Mouse (Mus musculus): ENCODE measurements around the gene Arhgef16. TPM values are rescaled to one million over a fixed set of nuclear protein-coding genes. Genes with fewer than 3 reads are reported as not detected.

The Arhgef16 gene
- total and polyA plus RNA-seq, 3 experiments, result not detected

GRCm38 (mm10) chr4:154229569-154229968 is 71.9 kb downstream of the Arhgef16 start:
- H3K4me2 ChIP-seq (ENCODE audit: insufficient read depth, low read depth, poor library complexity, severe bottlenecking), result no peak overlapping the region
- H3K36me3 ChIP-seq (replicated peaks in 1 of 2; ENCODE audit: control insufficient read depth in 1 of 2, insufficient read depth in 1 of 2, low read length in 1 of 2), result no peaks in the 10 kb centered on the region
- DNase-seq (ENCODE audit: extremely low read depth), result no peak
- H3K4me1 ChIP-seq (ENCODE audit: control insufficient read depth in 1 of 2, insufficient read depth in 2 of 2), result no peaks in the 10 kb centered on the region
- H3K9ac ChIP-seq (ENCODE audit: insufficient read depth, low read depth), result no peak overlapping the region
- no peak overlapping the region for H3K4me3 ChIP-seq (replicated peaks in 1 of 3; ENCODE audit: low read depth in 2 of 3, low read length in 2 of 3, poor library complexity in 1 of 3)
- TF ChIP-seq MAFK (IDR thresholded peaks at IDR 0.05; ENCODE audit: insufficient replicate concordance, low read length), result no peak
- no peak for TF ChIP-seq NELFE (IDR thresholded peaks at IDR 0.05; ENCODE audit: low read depth, low read length)
- TF ChIP-seq ELF1 (IDR thresholded peaks at IDR 0.05; ENCODE audit: low read depth, low read length), result no peak
- no peak for TF ChIP-seq MYC (IDR thresholded peaks at IDR 0.05; ENCODE audit: low read depth, low read length)
- no peak for TF ChIP-seq ZNF384 (IDR thresholded peaks at IDR 0.05; ENCODE audit: low read depth, low read length)
- TF ChIP-seq MAZ (IDR thresholded peaks at IDR 0.05; ENCODE audit: low read depth, low read length), result no peak
- TF ChIP-seq JUN (IDR thresholded peaks at IDR 0.05; ENCODE audit: insufficient read depth, low read depth, low read length), result no peak
- dilution Hi-C loops (cut with MboI; ENCODE audit: extremely low pct_ligation_motif_present, extremely low pct_unique_long_range_greater_than_20kb, low sequenced_read_pairs) (no loop called here), in situ Hi-C loops (cut with MboI; ENCODE audit: low pct_ligation_motif_present, low pct_unique_long_range_greater_than_20kb, low sequenced_read_pairs) (no loop called here)
- H3K27me3 ChIP-seq (replicated peaks), result no peaks in the 10 kb centered on the region
- peaks cover 98% of the 10 kb centered on the region for H3K9me3 ChIP-seq (replicated peaks; ENCODE audit: low read length)
- no peaks in the 10 kb centered on the region for H3K79me2 ChIP-seq (replicated peaks; ENCODE audit: control insufficient read depth, extremely low read depth, insufficient read depth, poor library complexity, severe bottlenecking)
- no peak overlapping the region for H3K27ac ChIP-seq (ENCODE audit: insufficient read depth, low read depth)

Other genes with a start within 250 kb of the Arhgef16 start
- gene Trp73, start 161.5 kb downstream of the Arhgef16 start, total RNA-seq (2012; rRNA removed), result 27.7 and 34.3 TPM in 2 replicates
- 12.5 and 14.0 TPM in 2 replicates for gene Trp73, start 161.5 kb downstream of the Arhgef16 start, total RNA-seq (2014; rRNA removed)
- 19.0 and 30.0 TPM in 2 replicates for gene Trp73, start 161.5 kb downstream of the Arhgef16 start, polyA plus RNA-seq (2012; ENCODE audit: insufficient read length, low read depth)
- 70.1 and 77.6 TPM in 2 replicates for gene Wrap73, start 159.3 kb downstream of the Arhgef16 start, total RNA-seq (2012; rRNA removed)
- 42.4 and 49.3 TPM in 2 replicates for gene Wrap73, start 159.3 kb downstream of the Arhgef16 start, total RNA-seq (2014; rRNA removed)
- gene Wrap73, start 159.3 kb downstream of the Arhgef16 start, polyA plus RNA-seq (2012; ENCODE audit: insufficient read length, low read depth), result 31.5 and 32.1 TPM in 2 replicates
- 47.5 and 48.6 TPM in 2 replicates for gene Tprgl, start 141.0 kb downstream of the Arhgef16 start, total RNA-seq (2012; rRNA removed)
- 64.1 and 64.5 TPM in 2 replicates for gene Tprgl, start 141.0 kb downstream of the Arhgef16 start, total RNA-seq (2014; rRNA removed)
- 62.5 and 67.8 TPM in 2 replicates for gene Tprgl, start 141.0 kb downstream of the Arhgef16 start, polyA plus RNA-seq (2012; ENCODE audit: insufficient read length, low read depth)
- not detected in 2 replicates for gene Megf6, start 130.9 kb downstream of the Arhgef16 start, total RNA-seq (2012; rRNA removed)
- gene Megf6, start 130.9 kb downstream of the Arhgef16 start, total RNA-seq (2014; rRNA removed), result not detected in 2 replicates
- not detected in 2 replicates for gene Megf6, start 130.9 kb downstream of the Arhgef16 start, polyA plus RNA-seq (2012; ENCODE audit: insufficient read length, low read depth)
- gene B230104I21Rik, start 34.5 kb upstream of the Arhgef16 start, total RNA-seq (2012; rRNA removed), result not detected in 2 replicates
- not detected in 2 replicates for gene B230104I21Rik, start 34.5 kb upstream of the Arhgef16 start, total RNA-seq (2014; rRNA removed)
- gene B230104I21Rik, start 34.5 kb upstream of the Arhgef16 start, polyA plus RNA-seq (2012; ENCODE audit: insufficient read length, low read depth), result not detected in 2 replicates